Mouse (Mus musculus): Measurements from ENCODE around the gene Tbx2.

The Tbx2 gene

DNA sequence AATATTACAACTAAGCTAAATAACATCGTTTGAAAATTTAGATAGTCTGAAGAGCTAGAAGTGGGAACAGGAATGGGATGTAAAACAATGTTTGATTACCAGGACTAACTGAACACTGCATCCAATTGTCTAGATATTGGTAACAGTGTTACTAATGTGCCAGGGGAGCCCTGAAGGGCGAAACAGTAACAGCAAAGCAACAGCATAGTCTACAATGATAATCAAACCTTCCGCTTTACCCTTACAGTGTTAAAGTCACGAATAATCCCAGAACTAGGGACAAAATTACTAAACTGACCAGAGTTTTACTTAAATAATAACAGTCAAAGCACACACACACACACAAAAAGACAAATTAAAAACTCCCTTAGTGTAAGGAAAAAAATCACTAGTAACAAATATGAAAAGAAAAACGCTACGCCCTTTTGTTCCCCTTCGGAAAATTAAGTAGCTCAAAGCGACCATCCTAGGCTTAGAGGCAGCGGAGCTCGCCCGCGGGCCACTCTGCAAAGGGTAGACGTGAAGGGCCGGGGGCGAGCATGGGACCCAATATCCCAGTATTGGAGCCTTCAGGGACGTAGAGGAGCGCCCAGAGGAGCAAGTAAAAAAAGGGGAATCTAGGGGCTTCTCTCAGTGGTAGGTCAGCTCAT, 55.6 kb downstream of the Tbx2 start:
- no peak for DNase-seq (ENCODE audit: low read depth)

- no peak for DNase-seq (ENCODE audit: low read depth)
Measured at GRCm38 (mm10) chr11:85888451-85888961, 56.2 kb downstream of the Tbx2 start.

DNA sequence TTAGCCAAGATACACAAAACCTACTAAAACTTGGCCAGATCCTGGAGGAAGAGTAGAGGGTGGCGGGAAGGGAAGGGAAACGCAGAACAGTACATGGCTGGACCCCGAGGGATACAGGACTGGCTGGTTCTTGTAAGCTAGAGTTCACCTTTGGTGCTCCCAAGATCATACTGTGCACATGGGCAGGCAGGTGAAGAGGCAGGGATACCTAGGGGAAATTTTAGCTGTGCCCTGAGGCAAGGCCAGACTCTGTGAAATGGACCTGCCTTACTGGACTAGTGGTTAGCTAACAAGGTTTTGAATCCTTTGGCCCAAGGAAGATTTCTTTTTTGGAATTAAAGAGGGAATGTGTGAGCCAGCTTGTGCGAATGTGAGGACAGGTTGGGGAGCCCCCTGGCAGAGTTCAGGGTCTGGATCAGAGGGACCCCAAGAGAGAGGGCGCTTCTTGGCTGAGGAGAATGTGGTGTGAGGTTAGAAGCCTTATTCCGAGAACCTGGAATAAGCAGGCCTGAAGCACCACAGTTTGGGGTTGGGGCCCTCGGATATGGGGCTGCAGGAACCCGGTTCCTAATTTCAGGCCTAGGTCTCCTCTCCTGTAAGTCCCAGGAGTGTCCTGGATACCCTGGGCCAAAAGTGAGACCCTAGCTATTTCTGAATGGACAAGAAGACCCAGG, 56.8 kb downstream of the Tbx2 start:
- DNase-seq (ENCODE audit: low read depth): no peak

- no peak for DNase-seq (ENCODE audit: low read depth)
Measured at GRCm38 (mm10) chr11:85889730-85890562, 57.6 kb downstream of the Tbx2 start.

GRCm38 (mm10) chr11:85890563-85890845, 58.2 kb downstream of the Tbx2 start:
- DNase-seq (ENCODE audit: low read depth): no peak

GRCm38 (mm10) chr11:85891010-85891691, 58.8 kb downstream of the Tbx2 start:
- no peak for DNase-seq (ENCODE audit: low read depth)
